Comparison of ENCODE assay signal across 9 mouse cellular contexts in genomic region chr6:49656359-49657280, GRCm38 (mm10).
DNase-seq lines count a peak whose midpoint lies in the region; ATAC-seq and TF ChIP-seq lines count a peak whose summit lies in the region.
"Had no signal": no experiment of that assay in that cellular context is flagged by ENCODE, and none has a peak within 500 bp of the region (broad histone marks: within the 10 kb centered on the region; RNA-seq: fewer than 3 reads in every experiment).

No protein-coding gene starts in this region.

- WGBS in kidney, embryonic 14.5 days, result 56% methylated on average over 13 of the region's 13 CpGs
- 56% methylated on average over 13 of the region's 13 CpGs for WGBS in kidney, adult 2 months
- WGBS in stomach, embryonic 16.5 days, result 52% methylated on average over 13 of the region's 13 CpGs
- WGBS in heart, embryonic 11.5 days (ENCODE audit: insufficient replicate concordance), result 56% methylated on average over 13 of the region's 13 CpGs

- no peaks in the 10 kb centered on the region for H3K4me1 ChIP-seq in kidney, embryonic 14.5 days (ENCODE audit: control insufficient read depth, insufficient read depth, low read length)
- H3K4me1 ChIP-seq in kidney, adult 2 months (ENCODE audit: control insufficient read depth, insufficient read depth, low read length), result no peaks in the 10 kb centered on the region
- peaks cover 2% of the 10 kb centered on the region; the same call in 1 of the 2 replicates for H3K4me1 ChIP-seq in stomach, embryonic 16.5 days (ENCODE audit: control insufficient read depth, insufficient read depth, low read length)
- H3K4me1 ChIP-seq in heart, embryonic 11.5 days (ENCODE audit: control insufficient read depth, insufficient read depth, low read length), result no peaks in the 10 kb centered on the region

- no peak for TF ChIP-seq POLR2A in kidney, adult 2 months (IDR thresholded peaks at IDR 0.05; ENCODE audit: low read depth, low read length)

- H3K4me2 ChIP-seq in kidney, embryonic 14.5 days (replicated peaks; ENCODE audit: low read depth, low read length), result no peak overlapping the region
- no peak overlapping the region for H3K4me2 ChIP-seq in stomach, embryonic 16.5 days (ENCODE audit: low read depth, low read length)
- no peak overlapping the region for H3K4me2 ChIP-seq in heart, embryonic 11.5 days

- H3K4me3 ChIP-seq in kidney, embryonic 14.5 days (ENCODE audit: low read length), result no peak overlapping the region
- no peak overlapping the region for H3K4me3 ChIP-seq in kidney, adult 2 months (ENCODE audit: insufficient read depth, low read depth, low read length)
- H3K4me3 ChIP-seq in stomach, embryonic 16.5 days (replicated peaks; ENCODE audit: low read length), result no peak overlapping the region
- H3K4me3 ChIP-seq in heart, embryonic 11.5 days (ENCODE audit: low read depth, low read length), result no peak overlapping the region

- no peak overlapping the region for H3K27ac ChIP-seq in kidney, embryonic 14.5 days (ENCODE audit: low read depth, low read length)
- H3K27ac ChIP-seq in kidney, adult 2 months (ENCODE audit: insufficient read depth, low read depth, low read length), result no peak overlapping the region
- peak overlapping the region; percentile 16; the same call in 1 of the 2 replicates for H3K27ac ChIP-seq in stomach, embryonic 16.5 days (ENCODE audit: low read length)
- no peak overlapping the region for H3K27ac ChIP-seq in heart, embryonic 11.5 days (ENCODE audit: low read depth, low read length)

- H3K9me3 ChIP-seq in kidney, embryonic 14.5 days (ENCODE audit: control insufficient read depth, low read length), result no peaks in the 10 kb centered on the region
- H3K9me3 ChIP-seq in stomach, embryonic 16.5 days (replicated peaks; ENCODE audit: control insufficient read depth, low read length), result no peaks in the 10 kb centered on the region
- no peaks in the 10 kb centered on the region for H3K9me3 ChIP-seq in heart, embryonic 11.5 days (replicated peaks; ENCODE audit: control insufficient read depth, low read length)

- H3K36me3 ChIP-seq in kidney, embryonic 14.5 days (ENCODE audit: control insufficient read depth, insufficient read depth, low read length), result no peaks in the 10 kb centered on the region
- no peaks in the 10 kb centered on the region for H3K36me3 ChIP-seq in kidney, adult 2 months (ENCODE audit: control insufficient read depth, insufficient read depth, low read length)
- no peaks in the 10 kb centered on the region for H3K36me3 ChIP-seq in stomach, embryonic 16.5 days (ENCODE audit: control insufficient read depth, insufficient read depth, low read length)
- no peaks in the 10 kb centered on the region for H3K36me3 ChIP-seq in heart, embryonic 11.5 days (ENCODE audit: control insufficient read depth, insufficient read depth, low read length)

- H3K27me3 ChIP-seq in kidney, embryonic 14.5 days (ENCODE audit: control insufficient read depth, insufficient read depth, low read length), result no peaks in the 10 kb centered on the region
- H3K27me3 ChIP-seq in kidney, adult 2 months (replicated peaks; ENCODE audit: control insufficient read depth, insufficient read depth, low read length), result no peaks in the 10 kb centered on the region
- no peaks in the 10 kb centered on the region for H3K27me3 ChIP-seq in stomach, embryonic 16.5 days (ENCODE audit: control insufficient read depth, insufficient read depth, low read length)
- no peaks in the 10 kb centered on the region for H3K27me3 ChIP-seq in heart, embryonic 11.5 days (ENCODE audit: control insufficient read depth, insufficient read depth, low read length)

- ATAC-seq in kidney, embryonic 14.5 days (ENCODE audit: low FRiP score, low TSS enrichment), result peak; percentile 25; the same call in 1 of the 2 replicates
- ATAC-seq in stomach, embryonic 16.5 days (ENCODE audit: insufficient read depth, low FRiP score), result peak; percentile 91
- ATAC-seq in heart, embryonic 11.5 days (replicated peaks; ENCODE audit: insufficient number of reproducible peaks, low FRiP score, low TSS enrichment), result no peak

- no peak overlapping the region for H3K9ac ChIP-seq in kidney, embryonic 14.5 days (ENCODE audit: low read depth, low read length)
- H3K9ac ChIP-seq in stomach, embryonic 16.5 days (ENCODE audit: low read length), result no peak overlapping the region
- no peak overlapping the region for H3K9ac ChIP-seq in heart, embryonic 11.5 days (ENCODE audit: low read depth, low read length)

- TF ChIP-seq CTCF in kidney, adult 2 months (conservative IDR thresholded peaks at IDR 0.05; ENCODE audit: insufficient read depth, insufficient read length, low read depth, low read length), result no peak

- DNase-seq in kidney, adult 2 months, result no peak
- peak; percentile 2 for DNase-seq in thymus, postnatal 25 days
- no peak for DNase-seq in thymus, postnatal 36 days
- peak; percentile 2 for DNase-seq in c-Kit-positive CD71-positive TER-119-positive erythroid progenitor cells, embryonic 14.5 days (ENCODE audit: low spot score)
- no peak for DNase-seq in gastrocnemius, adult 8-10 months (ENCODE audit: low spot score in 2 of 2)
- DNase-seq: right cerebral cortex, postnatal 25 days had no signal

Comparison
In these comparisons a context has a peak if more than half of its experiments do, and no peak if none do; other contexts are left out.
1. DNase-seq: peak in thymus, postnatal 25 days (single experiment) and c-Kit-positive CD71-positive TER-119-positive erythroid progenitor cells, embryonic 14.5 days (single experiment); none in kidney, adult 2 months (single experiment), thymus, postnatal 36 days (0 of 2) and gastrocnemius, adult 8-10 months (0 of 2).